Mouse (Mus musculus): ENCODE data around the gene Gtf2h4. TPM values are rescaled to one million over a fixed set of nuclear protein-coding genes. Genes with fewer than 3 reads are reported as not detected.

Gene Gtf2h4
- polyA plus RNA-seq, 1 experiment from 2014 or later: 30.5 TPM

GRCm38 (mm10) chr17:35633992-35634391 lies 39.5 kb downstream of the Gtf2h4 start:
- ChIA-PET POLR2A (interaction anchor here (0.7 to 2.2 kb wide), 2 partner anchors 33 to 198 kb away, joined by 4 to 6 read pairs; partner anchors contain the start of gene Vars2), CTCF (interaction anchor here (0.6 to 4.0 kb wide), 20 partner anchors 9 to 103 kb away, joined by 3 to 39 read pairs (median 6); partner anchors contain the start of genes Ddr1 and Sfta2)
- peak; percentile 85 for TF ChIP-seq CTCF (IDR thresholded peaks at IDR 0.05)
- H3K27me3 ChIP-seq: no peaks in the 10 kb centered on the region
- peak; percentile 96 for ATAC-seq
- DNase-seq (ENCODE audit: low read depth, low spot score): peak; percentile 77
- in situ Hi-C loops (cut with MboI; ENCODE audit: low pct_unique_long_range_greater_than_20kb): loop anchor here (5.0 kb wide), 2 partner anchors 52 to 103 kb away; no protein-coding TSS in a partner anchor

- no peak for TF ChIP-seq CTCF (IDR thresholded peaks at IDR 0.05)
These were observed 47.0 kb downstream of the Gtf2h4 start, which contains the start of gene Gm9573 for GRCm38 (mm10) chr17:35626537-35626936. TSS of gene Gm9573 (minus strand) at chr17:35626637.

More at GRCm38 (mm10) chr17:35626537-35626936, 47.0 kb downstream of the Gtf2h4 start, which contains the start of gene Gm9573:
- no peaks in the 10 kb centered on the region for H3K27me3 ChIP-seq
- DNase-seq (ENCODE audit: low read depth, low spot score) (no peak), ATAC-seq (no peak)
- in situ Hi-C loops (cut with MboI; ENCODE audit: low pct_unique_long_range_greater_than_20kb): no loop called here
- ChIA-PET POLR2A (no interaction called here), CTCF (interaction anchor here (1.2 to 2.0 kb wide), 2 partner anchors 9 to 34 kb away, joined by 3 to 5 read pairs; no protein-coding TSS in a partner anchor)

Other genes with a start within 250 kb of the Gtf2h4 start
- 0.03 TPM for gene H2-Q6, start 248.9 kb downstream of the Gtf2h4 start, polyA plus RNA-seq (2021)
- gene H2-Q7, start 234.6 kb downstream of the Gtf2h4 start, polyA plus RNA-seq (2021): 0.08 TPM
- gene H2-Q10, start 203.7 kb downstream of the Gtf2h4 start, polyA plus RNA-seq (2021): 0.35 TPM
- not detected for gene Pou5f1, start 167.7 kb downstream of the Gtf2h4 start, polyA plus RNA-seq (2021)
- gene Tcf19, start 156.9 kb downstream of the Gtf2h4 start, polyA plus RNA-seq (2021): 35.9 TPM
- gene Cchcr1, start 156.6 kb downstream of the Gtf2h4 start, polyA plus RNA-seq (2021): 44.8 TPM
- 0.37 TPM for gene Psors1c2, start 140.5 kb downstream of the Gtf2h4 start, polyA plus RNA-seq (2021)
- gene Cdsn, start 121.6 kb downstream of the Gtf2h4 start, polyA plus RNA-seq (2021): 8.6 TPM
- gene 2300002M23Rik, start 106.3 kb downstream of the Gtf2h4 start, polyA plus RNA-seq (2021): not detected
- gene Sfta2, start 72.2 kb downstream of the Gtf2h4 start, polyA plus RNA-seq (2021): not detected
- not detected for gene Gm9573, start 47.1 kb downstream of the Gtf2h4 start, polyA plus RNA-seq (2021)
- gene Mucl3, start 30.0 kb downstream of the Gtf2h4 start, polyA plus RNA-seq (2021): not detected
- 34.4 TPM for gene Vars2, start 6.1 kb downstream of the Gtf2h4 start, polyA plus RNA-seq (2021)
- gene Ddr1, start 30.9 kb upstream of the Gtf2h4 start, polyA plus RNA-seq (2021): 230 TPM
- 149 TPM for gene Ier3, start 147.9 kb upstream of the Gtf2h4 start, polyA plus RNA-seq (2021)
- 308 TPM for gene Flot1, start 149.5 kb upstream of the Gtf2h4 start, polyA plus RNA-seq (2021)
- gene Tubb5, start 164.6 kb upstream of the Gtf2h4 start, polyA plus RNA-seq (2021): 608 TPM
- gene Mdc1, start 167.8 kb upstream of the Gtf2h4 start, polyA plus RNA-seq (2021): 23.9 TPM
- gene Nrm, start 187.6 kb upstream of the Gtf2h4 start, polyA plus RNA-seq (2021): 13.5 TPM
- gene Ppp1r18, start 191.9 kb upstream of the Gtf2h4 start, polyA plus RNA-seq (2021): 74.3 TPM
- gene Dhx16, start 206.1 kb upstream of the Gtf2h4 start, polyA plus RNA-seq (2021): 68.9 TPM
- gene 2310061I04Rik, start 223.7 kb upstream of the Gtf2h4 start, polyA plus RNA-seq (2021): 61.5 TPM
- 42.6 TPM for gene Atat1, start 236.3 kb upstream of the Gtf2h4 start, polyA plus RNA-seq (2021)
- gene Mrps18b, start 242.7 kb upstream of the Gtf2h4 start, polyA plus RNA-seq (2021): 83.0 TPM
- 41.2 TPM for gene Ppp1r10, start 242.7 kb upstream of the Gtf2h4 start, polyA plus RNA-seq (2021)

All from Patski (cell line).